Mouse (Mus musculus): ENCODE results near the gene Evi2. TPM values are rescaled to one million over a fixed set of nuclear protein-coding genes. Genes with fewer than 3 reads are reported as not detected.

The Evi2 gene
- polyA plus RNA-seq, 1 experiment from 2014 or later, result 1.1 TPM

DNA sequence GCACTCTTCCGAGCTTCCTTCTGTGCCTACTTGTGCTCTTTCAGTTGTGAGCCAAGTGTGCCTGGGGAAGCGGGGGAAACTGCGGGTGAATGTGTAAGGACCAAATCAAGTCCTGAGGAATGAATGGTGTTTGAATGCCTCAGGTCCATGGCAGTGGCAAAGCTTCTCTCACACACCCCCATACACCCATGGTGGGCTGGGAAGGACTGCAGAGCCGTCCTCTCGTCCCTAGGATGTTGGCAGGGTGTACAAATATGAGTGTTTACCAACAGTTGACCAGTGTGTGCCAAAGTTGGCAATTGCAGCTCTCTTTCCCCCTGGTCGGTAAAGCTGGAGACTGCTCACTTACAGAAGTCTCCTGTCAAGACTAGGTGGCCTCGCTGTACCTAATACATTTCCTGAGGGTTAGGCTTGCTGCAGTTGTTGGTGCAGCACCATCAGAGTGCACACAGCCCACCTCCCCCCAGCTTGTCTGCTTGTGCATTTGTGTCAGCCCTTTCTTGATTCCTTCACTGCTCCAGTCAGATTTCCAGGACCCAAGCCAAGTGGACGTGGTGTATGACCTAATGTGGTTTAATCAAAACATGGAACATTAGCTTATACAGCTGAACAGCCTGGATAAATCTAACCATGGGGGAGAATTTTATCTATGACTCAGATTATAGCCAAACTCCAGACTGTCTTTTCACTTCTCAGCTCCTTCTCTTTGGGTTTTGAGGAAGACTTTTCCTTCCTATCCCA, 3.7 kb upstream of the Evi2 start:
- peaks cover 11% of the 10 kb centered on the region for H3K4me1 ChIP-seq (replicated peaks)
- H3K36me3 ChIP-seq, result peaks cover 24% of the 10 kb centered on the region
- H3K9ac ChIP-seq (replicated peaks), result no peak overlapping the region
- H3K4me2 ChIP-seq (replicated peaks), result no peak overlapping the region
- no peak overlapping the region for H3K27ac ChIP-seq
- no peaks in the 10 kb centered on the region for H3K27me3 ChIP-seq
- H3K9me3 ChIP-seq, result no peaks in the 10 kb centered on the region
- H3K4me3 ChIP-seq (replicated peaks), result no peak overlapping the region
- 85% methylated on average over 8 of the region's 8 CpGs for WGBS
- no peak for ATAC-seq

DNA sequence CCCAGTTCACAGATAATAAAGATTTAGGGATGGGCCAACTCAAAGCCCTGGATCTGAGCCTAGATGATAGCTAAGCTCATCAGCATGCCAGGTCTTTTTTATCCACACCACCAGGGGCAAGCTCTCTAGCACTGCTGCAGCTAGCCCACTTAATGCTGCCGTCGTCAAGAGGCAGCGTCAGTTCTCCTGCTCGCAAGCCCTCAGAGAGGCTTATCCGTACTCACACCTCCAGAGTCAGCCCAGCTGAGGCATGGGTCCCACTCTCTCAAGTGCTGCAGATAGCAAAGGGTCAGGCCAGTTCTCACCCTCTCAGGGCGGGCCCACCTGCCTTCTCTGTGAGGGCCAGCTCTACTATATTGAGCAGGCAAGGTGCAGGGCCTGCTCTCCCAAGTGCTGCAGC, 2.9 kb upstream of the Evi2 start:
- Histone ChIP-seq H3K36me3 (peaks cover 24% of the 10 kb centered on the region), H3K4me2 (replicated peaks) (no peak overlapping the region), H3K27ac (no peak overlapping the region), H3K4me1 (replicated peaks) (peaks cover 11% of the 10 kb centered on the region), H3K9ac (replicated peaks) (no peak overlapping the region), H3K4me3 (replicated peaks) (no peak overlapping the region), H3K9me3 (no peaks in the 10 kb centered on the region), H3K27me3 (no peaks in the 10 kb centered on the region)
- WGBS, result 77% methylated on average over 6 of the region's 6 CpGs
- no peak for ATAC-seq

DNA sequence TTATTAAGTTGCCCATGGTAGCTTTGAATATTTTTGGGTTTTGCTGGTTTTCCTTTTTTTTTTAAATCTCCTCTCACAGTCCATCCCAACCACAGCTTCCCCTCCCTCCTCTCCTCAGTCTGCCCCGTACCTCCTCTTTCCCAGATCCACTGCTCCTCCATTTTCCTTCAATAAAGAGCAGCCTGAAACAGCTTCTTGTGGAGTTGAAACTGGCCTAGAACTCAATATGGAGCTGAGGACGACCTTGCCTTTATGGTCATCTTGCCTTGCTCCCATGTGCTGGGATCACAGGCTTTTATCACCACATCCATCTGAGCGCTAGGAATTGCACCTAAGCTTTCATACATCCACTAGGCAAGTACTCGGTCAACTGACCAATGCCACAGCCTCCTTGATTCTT, 1.1 kb upstream of the Evi2 start:
- H3K9ac ChIP-seq (replicated peaks), result no peak overlapping the region
- H3K4me1 ChIP-seq (replicated peaks), result peaks cover 11% of the 10 kb centered on the region
- no peak overlapping the region for H3K4me2 ChIP-seq (replicated peaks)
- H3K9me3 ChIP-seq, result no peaks in the 10 kb centered on the region
- no peaks in the 10 kb centered on the region for H3K27me3 ChIP-seq
- no peak for ATAC-seq
- no peak overlapping the region for H3K4me3 ChIP-seq (replicated peaks)
- H3K27ac ChIP-seq, result no peak overlapping the region
- peaks cover 14% of the 10 kb centered on the region for H3K36me3 ChIP-seq
- WGBS, result 90% methylated on average over 4 of the region's 4 CpGs

DNA sequence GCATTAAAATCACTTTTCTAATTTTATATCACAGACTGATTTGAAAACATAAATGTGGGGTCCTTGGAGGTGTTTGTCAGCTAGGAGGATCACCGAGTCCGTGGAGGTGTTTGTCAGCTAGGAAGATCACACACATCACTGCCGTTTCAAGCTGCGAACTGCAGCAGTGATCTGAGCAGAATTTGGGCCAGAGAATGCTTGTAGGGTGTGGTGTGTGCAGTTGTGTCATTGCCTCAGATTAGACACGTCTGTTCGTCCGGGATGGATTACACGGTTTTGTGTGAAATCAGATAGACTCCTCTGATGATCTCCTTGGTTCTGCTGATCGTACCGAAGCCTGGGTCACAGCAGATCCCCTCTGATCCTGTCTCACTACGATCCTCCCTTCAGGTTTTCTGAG, 385 bp upstream of the Evi2 start:
- no peak overlapping the region for H3K4me2 ChIP-seq (replicated peaks)
- 82% methylated on average over 11 of the region's 11 CpGs for WGBS
- H3K9ac ChIP-seq (replicated peaks), result no peak overlapping the region
- H3K9me3 ChIP-seq, result no peaks in the 10 kb centered on the region
- no peaks in the 10 kb centered on the region for H3K27me3 ChIP-seq
- H3K4me1 ChIP-seq (replicated peaks), result peaks cover 11% of the 10 kb centered on the region
- H3K27ac ChIP-seq, result no peak overlapping the region
- peaks cover 9% of the 10 kb centered on the region for H3K36me3 ChIP-seq
- H3K4me3 ChIP-seq (replicated peaks), result no peak overlapping the region
- no peak for ATAC-seq

DNA sequence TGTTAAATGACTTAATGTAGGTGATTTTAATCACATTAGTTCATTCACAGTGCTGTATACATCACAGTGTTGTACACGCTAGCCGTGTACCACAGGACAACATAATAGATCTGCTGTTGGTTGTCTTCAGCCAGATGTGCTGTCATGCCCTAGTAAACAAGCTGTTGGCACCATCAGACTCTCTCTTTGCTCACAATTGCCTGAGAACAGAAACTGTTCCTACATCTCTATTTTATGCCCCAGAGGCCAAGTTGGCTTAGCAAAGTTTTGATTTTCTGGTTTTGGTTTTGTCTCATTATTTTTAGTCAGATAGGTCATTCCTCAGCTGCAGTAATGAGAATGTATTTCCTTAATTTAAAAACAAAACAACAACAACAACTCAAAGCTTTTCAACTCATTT, 653 bp downstream of the Evi2 start:
- no peaks in the 10 kb centered on the region for H3K9me3 ChIP-seq
- 88% methylated on average over 2 of the region's 2 CpGs for WGBS
- H3K27me3 ChIP-seq, result no peaks in the 10 kb centered on the region

DNA sequence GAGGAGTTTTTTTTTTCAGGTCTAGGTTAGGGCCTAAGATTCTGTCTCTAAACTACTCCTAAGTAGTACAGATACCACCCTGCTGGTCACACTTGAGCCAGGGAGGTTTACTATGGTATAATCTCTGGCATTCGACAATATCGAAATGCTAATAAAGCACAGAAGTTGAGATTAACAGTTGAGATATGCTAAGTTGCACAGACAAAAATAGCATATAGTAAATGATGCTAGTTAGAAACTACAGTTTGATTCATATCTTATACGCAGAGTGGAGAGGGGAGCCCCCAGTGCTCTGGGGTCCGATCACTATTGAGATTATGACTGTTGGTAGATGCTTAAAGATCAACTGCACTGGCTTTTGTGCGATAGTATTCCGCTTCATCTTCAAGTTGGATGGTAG, 1.2 kb downstream of the Evi2 start:
- Histone ChIP-seq H3K4me2 (replicated peaks) (no peak overlapping the region), H3K4me3 (replicated peaks) (no peak overlapping the region), H3K9me3 (no peaks in the 10 kb centered on the region), H3K36me3 (peaks cover 13% of the 10 kb centered on the region), H3K9ac (replicated peaks) (no peak overlapping the region), H3K27me3 (no peaks in the 10 kb centered on the region), H3K4me1 (replicated peaks) (peaks cover 5% of the 10 kb centered on the region), H3K27ac (no peak overlapping the region)
- no peak for ATAC-seq
- 98% methylated on average over 6 of the region's 6 CpGs for WGBS

More for the DNA sequence above, 653 bp downstream of the Evi2 start:
- peaks cover 10% of the 10 kb centered on the region for H3K4me1 ChIP-seq (replicated peaks)
- H3K36me3 ChIP-seq, result peaks cover 11% of the 10 kb centered on the region
- no peak overlapping the region for H3K9ac ChIP-seq (replicated peaks)
- H3K4me3 ChIP-seq (replicated peaks), result no peak overlapping the region
- no peak overlapping the region for H3K27ac ChIP-seq
- ATAC-seq, result no peak
- no peak overlapping the region for H3K4me2 ChIP-seq (replicated peaks)

DNA sequence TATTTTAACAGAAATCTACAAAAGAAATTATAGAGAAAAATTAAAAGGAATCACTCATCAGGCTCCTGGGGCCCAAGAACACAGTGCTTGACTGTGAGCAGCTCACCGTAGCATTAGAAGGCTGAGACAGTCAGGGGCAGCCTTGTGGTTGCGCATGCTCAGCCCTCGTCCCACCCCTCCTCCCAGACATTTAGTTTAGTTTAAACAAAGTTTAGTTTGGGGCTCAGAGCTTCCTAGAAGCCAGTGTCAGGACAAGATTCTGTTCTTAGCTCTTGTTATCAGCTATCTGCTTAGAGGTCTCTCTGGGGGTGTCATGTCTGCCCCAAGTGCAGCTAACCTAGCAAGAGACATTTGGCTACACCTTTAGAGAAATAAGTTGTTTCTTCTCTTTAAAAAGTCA, 1.8 kb downstream of the Evi2 start:
- no peak overlapping the region for H3K4me3 ChIP-seq (replicated peaks)
- H3K4me1 ChIP-seq (replicated peaks), result no peaks in the 10 kb centered on the region
- no peak overlapping the region for H3K27ac ChIP-seq
- 89% methylated on average over 3 of the region's 3 CpGs for WGBS
- no peak overlapping the region for H3K9ac ChIP-seq (replicated peaks)
- no peaks in the 10 kb centered on the region for H3K27me3 ChIP-seq
- no peak for ATAC-seq
- H3K9me3 ChIP-seq, result no peaks in the 10 kb centered on the region
- H3K36me3 ChIP-seq, result peaks cover 13% of the 10 kb centered on the region
- H3K4me2 ChIP-seq (replicated peaks), result no peak overlapping the region

DNA sequence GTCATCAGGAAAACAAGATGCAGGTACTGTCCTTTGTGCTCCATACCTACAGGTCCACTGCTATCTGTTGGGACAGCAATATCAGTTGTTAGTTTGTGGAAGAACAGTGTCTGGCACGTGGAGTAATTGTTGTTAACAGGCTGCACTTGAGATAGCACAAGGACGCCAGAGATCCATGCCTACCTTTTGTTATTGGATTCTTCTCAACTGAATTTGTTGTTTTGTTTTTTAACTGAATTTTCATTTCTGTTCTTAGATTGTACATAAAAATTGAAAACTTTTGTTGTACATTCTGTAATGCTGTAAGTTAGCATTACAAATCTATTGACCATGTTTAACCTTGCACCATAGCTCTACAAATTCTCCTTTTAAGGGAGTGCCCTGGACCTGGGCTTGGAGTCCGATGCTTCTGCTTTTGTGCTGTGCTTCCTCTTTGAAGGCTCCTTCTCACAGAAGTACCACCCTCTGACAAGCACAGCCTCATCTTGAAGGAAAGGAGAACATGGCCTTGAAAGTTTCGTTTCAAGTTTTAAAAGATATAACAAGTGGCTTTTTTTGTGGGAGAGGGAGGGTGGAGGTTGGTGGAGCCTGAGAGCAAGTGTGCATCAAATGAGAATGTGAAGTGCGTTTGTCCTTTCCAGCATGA, 2.5 kb downstream of the Evi2 start:
- no peak for ATAC-seq
- H3K27ac ChIP-seq, result no peak overlapping the region
- no peaks in the 10 kb centered on the region for H3K27me3 ChIP-seq
- H3K9ac ChIP-seq (replicated peaks), result no peak overlapping the region
- WGBS, result 94% methylated on average over 5 of the region's 5 CpGs
- no peak overlapping the region for H3K4me2 ChIP-seq (replicated peaks)
- no peaks in the 10 kb centered on the region for H3K4me1 ChIP-seq (replicated peaks)
- no peak overlapping the region for H3K4me3 ChIP-seq (replicated peaks)
- peaks cover 13% of the 10 kb centered on the region for H3K36me3 ChIP-seq
- H3K9me3 ChIP-seq, result no peaks in the 10 kb centered on the region

DNA sequence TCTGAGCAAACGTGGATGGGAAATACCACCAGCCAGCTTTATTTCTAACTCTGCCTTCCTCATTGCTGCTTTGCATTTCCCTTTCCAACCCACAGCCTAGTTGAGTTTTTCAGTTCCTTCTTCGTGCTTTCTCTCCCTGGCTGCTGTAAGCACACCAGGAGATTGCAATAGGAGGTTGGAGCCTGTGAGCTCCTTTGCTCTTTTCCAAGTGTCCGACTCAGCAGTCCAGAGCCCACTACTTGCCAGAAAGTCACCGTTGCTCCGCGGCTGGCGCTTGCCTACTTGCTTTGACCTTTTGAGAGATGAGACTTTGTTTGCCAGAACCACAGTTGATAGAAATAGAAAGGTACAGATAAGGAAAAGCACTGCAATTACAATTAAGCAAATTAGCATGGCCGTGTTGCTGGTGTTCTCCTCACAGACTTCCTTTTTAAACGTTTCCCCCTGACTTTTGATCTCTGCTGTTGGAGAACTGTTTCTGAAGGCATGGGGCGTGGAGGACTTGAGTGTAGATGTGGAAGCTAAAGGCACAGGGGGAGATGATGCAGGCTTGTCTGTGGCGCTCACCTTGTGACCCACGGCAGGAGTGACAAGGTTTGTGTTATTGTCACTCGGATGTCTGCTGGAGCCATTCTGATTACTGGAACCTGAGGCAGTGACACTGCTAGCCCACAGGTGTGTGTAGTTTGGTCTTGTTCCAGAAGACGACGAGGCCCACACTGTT, 3.2 kb downstream of the Evi2 start:
- Histone ChIP-seq H3K4me2 (replicated peaks) (no peak overlapping the region), H3K27ac (no peak overlapping the region), H3K4me1 (replicated peaks) (no peaks in the 10 kb centered on the region), H3K4me3 (replicated peaks) (no peak overlapping the region), H3K9ac (replicated peaks) (no peak overlapping the region), H3K9me3 (no peaks in the 10 kb centered on the region), H3K36me3 (peaks cover 13% of the 10 kb centered on the region), H3K27me3 (no peaks in the 10 kb centered on the region)
- 88% methylated on average over 15 of the region's 15 CpGs for WGBS
- no peak for ATAC-seq

DNA sequence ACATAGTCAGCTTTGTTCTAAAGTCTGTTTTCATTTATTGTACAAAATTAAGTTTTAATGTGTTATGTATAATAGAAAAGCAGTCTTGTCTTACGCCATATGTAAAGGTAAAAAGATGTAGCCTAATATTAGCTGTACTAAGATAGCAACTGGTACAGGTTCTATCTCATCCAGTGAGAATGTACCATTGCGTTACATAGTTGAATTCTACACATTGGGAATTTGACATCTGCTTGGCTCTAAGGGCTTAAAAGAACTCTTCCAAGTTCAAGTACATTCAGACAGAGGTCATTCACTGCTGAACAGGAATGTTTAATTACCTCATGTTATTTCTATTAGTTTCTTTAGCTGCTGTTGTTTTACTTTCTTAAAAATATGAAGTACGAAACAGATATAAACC, 3.8 kb downstream of the Evi2 start:
- Histone ChIP-seq H3K4me3 (replicated peaks) (no peak overlapping the region), H3K4me1 (replicated peaks) (no peaks in the 10 kb centered on the region), H3K27me3 (no peaks in the 10 kb centered on the region), H3K4me2 (replicated peaks) (no peak overlapping the region), H3K36me3 (peaks cover 8% of the 10 kb centered on the region), H3K9ac (replicated peaks) (no peak overlapping the region), H3K9me3 (no peaks in the 10 kb centered on the region), H3K27ac (no peak overlapping the region)
- ATAC-seq, result no peak
- 95% methylated on average over 3 of the region's 3 CpGs for WGBS

DNA sequence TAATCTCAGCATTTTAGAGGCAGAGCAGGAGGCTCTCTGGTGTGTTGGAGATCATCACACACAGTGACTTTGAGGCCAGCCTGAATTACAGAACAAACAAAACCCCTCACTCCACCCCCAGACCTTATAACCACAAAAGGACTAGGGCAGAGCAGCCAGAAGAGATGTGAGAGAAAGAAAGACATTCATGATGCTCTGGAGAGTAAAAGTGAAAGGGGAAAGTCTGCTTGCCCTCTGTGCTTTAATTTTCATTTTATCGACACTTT, 6.1 kb downstream of the Evi2 start:
- Histone ChIP-seq H3K27me3 (no peaks in the 10 kb centered on the region), H3K9me3 (no peaks in the 10 kb centered on the region), H3K4me3 (replicated peaks) (no peak overlapping the region), H3K27ac (no peak overlapping the region), H3K9ac (replicated peaks) (no peak overlapping the region), H3K36me3 (peaks cover 6% of the 10 kb centered on the region; the same call in 1 of the 2 replicates), H3K4me2 (replicated peaks) (no peak overlapping the region), H3K4me1 (replicated peaks) (no peaks in the 10 kb centered on the region)
- 100% methylated on average over 1 of the region's 1 CpGs for WGBS
- ATAC-seq, result no peak

DNA sequence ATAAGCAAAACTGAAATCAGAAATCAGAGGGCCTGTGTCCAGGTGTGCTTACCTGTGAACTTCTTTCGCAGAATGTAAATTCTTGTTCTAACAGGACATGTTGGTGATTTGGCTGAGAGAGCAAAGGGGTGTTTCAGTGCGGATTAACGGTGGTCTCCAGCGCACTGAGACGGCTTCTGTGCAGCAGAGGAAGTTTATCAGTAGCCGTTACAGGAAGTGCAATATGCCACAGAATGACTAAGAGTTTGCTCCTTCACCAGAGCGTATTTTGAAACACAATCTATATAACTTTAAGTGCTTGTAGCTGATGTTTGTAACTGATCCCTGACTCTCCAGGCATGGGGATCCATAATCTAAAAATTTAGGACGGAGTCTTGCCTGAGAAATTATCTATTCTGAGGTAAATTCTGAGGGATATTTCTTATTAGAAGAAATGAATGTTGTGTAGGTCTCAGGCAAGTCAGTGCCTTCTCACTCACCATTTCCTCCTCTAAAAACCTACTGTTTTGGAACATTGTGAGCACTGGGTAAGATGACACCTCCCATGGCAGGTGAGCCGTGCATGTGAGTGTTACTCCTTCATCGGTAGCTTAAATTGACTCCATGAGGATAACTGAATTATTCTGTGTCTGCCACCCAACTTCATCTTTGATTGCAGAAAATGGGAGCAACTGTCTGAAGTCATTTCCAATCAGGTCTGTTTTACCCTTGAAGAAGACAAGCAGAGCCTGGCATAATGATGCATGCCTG, 6.7 kb downstream of the Evi2 start, which contains the start of gene Evi2b:
Evi2b (minus strand) TSS at position 203 of the 750 bp plus-strand sequence.
- Histone ChIP-seq H3K4me3 (replicated peaks) (no peak within 1 kb of the TSS), H3K27me3 (no peaks in the 10 kb centered on the region), H3K4me1 (replicated peaks) (0 out of 2 replicates have a peak, but pooled peaks cover 2% of the 10 kb centered on the region), H3K36me3 (peaks cover 6% of the 10 kb centered on the region; the same call in 1 of the 2 replicates), H3K27ac (no peak within 1 kb of the TSS), H3K4me2 (replicated peaks) (no peak within 1 kb of the TSS), H3K9me3 (no peaks in the 10 kb centered on the region), H3K9ac (replicated peaks) (no peak within 1 kb of the TSS)
- 90% methylated on average over 10 of the region's 10 CpGs for WGBS
- no peak for ATAC-seq
